Mouse (Mus musculus) gonadal fat pad, adult 2 months (tissue): Measurements from ENCODE around the gene Gm8764. TPM values are rescaled to one million over a fixed set of nuclear protein-coding genes. Genes with fewer than 3 reads are reported as not detected.
"Not testable (repeated sequence)": the region's sequence is repeated elsewhere in the genome, so short reads cannot be mapped to it uniquely, and the experiment has no call there.

Experiments
- DNase-seq: peaks from one replicate; pipeline ENCODE4 v3.0.0-alpha.2; 2012; ENCODE audit warnings: low read depth
- polyA plus RNA-seq: library from polyadenylated mRNA; depleted of rRNA; stranded (reverse); fragments of >200 nt; gene quantifications from 2 replicates; pipeline ENCODE4 v1.2.3, GENCODE M21; 2012; rRNA removed

Gene Gm8764
- not detected in 2 replicates for polyA plus RNA-seq

GRCm38 (mm10) chr10:104159706-104160105 lies at the start of gene Gm8764:
Gene Gm8764, plus strand, starts transcription at chr10:104160006.
- DNase-seq, result not testable (repeated sequence)

DNA sequence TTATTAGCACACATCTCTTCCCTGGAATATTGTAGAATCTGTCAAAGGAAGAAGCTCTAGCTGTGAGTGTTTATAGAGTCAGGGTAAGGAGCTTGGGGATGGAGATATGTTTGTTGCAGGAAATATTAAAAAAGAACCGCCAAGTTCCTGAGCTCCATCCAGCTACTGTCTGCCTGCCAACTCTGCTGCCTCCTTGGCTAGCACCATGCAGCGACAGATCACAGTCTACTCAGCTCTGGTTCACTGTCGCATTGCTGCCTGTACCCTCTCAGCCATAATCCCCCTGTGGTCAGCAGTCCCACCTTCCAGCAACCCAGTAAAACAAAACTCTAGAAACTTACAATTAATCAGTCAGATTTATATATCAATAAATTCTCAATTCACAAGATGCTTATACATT lies 49.8 kb upstream of the Gm8764 start:
- DNase-seq, result no peak

- no peak for DNase-seq
Measured at GRCm38 (mm10) chr10:104118312-104118711, 41.5 kb upstream of the Gm8764 start.

DNA sequence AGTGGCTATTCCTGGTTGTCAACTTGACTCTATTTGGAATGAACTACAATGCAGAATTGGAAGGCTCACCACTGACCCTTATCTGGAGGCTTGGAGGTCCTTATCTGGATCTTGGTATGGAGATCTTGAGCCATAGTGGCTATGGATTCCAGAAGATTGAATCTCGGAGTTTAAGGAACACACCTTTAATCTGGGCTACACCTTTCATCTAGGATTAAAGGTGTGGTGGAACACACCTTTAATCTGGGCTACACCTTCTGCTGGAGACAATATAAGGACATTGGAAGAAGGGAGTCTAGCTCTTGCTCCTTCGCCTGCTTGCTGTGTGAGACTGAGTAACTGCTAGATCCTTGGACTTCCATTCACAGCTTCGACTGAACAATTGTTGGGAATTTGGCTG lies 17.1 kb upstream of the Gm8764 start, which contains the start of gene Gm21293:
TSS of gene Gm21293 (plus strand) at position 301 of the 400 bp plus-strand sequence.
- not testable (repeated sequence) for DNase-seq

GRCm38 (mm10) chr10:104151197-104151596 lies 8.6 kb upstream of the Gm8764 start, which contains the start of gene Gm6763:
Gene Gm6763, plus strand, starts transcription at chr10:104151497.
- DNase-seq, result not testable (repeated sequence)

GRCm38 (mm10) chr10:104168215-104168614 lies 8.4 kb downstream of the Gm8764 start, which contains the start of gene Gm21304:
Gene Gm21304, plus strand, starts transcription at chr10:104168515.
- not testable (repeated sequence) for DNase-seq

- DNase-seq, result not testable (repeated sequence)
Measured at GRCm38 (mm10) chr10:104176724-104177123, 16.9 kb downstream of the Gm8764 start, which contains the start of gene Gm21312. Gene Gm21312, plus strand, starts transcription at chr10:104177024.

DNA sequence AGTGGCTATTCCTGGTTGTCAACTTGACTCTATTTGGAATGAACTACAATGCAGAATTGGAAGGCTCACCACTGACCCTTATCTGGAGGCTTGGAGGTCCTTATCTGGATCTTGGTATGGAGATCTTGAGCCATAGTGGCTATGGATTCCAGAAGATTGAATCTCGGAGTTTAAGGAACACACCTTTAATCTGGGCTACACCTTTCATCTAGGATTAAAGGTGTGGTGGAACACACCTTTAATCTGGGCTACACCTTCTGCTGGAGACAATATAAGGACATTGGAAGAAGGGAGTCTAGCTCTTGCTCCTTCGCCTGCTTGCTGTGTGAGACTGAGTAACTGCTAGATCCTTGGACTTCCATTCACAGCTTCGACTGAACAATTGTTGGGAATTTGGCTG lies 25.4 kb downstream of the Gm8764 start, which contains the start of gene Gm20765:
TSS of gene Gm20765 (plus strand) at position 301 of the 400 bp plus-strand sequence.
- DNase-seq, result not testable (repeated sequence)

- not testable (repeated sequence) for DNase-seq
Measured at GRCm38 (mm10) chr10:104193742-104194141, 33.9 kb downstream of the Gm8764 start, which contains the start of gene Gm4340. Gene Gm4340, plus strand, starts transcription at chr10:104194042.

DNA sequence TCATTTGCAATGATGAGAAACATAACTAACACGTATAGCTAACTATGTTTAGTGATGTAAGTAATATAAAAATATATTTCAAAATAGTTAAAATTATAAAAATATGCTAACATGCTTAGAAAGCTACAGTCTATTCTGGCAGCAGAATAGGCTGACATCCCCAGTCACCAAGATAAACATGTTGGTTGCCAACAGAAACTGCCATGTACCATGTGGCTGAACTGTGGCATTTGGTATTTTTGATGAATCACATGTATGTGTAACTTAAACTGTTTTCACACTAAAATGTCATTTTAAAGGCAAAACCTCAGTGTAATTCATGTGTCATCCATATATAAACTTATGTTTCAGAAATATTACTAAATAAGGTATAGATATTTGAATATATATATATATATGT lies 49.8 kb downstream of the Gm8764 start:
- no peak for DNase-seq

- DNase-seq, result no peak
Measured at GRCm38 (mm10) chr10:104210268-104210990, 50.6 kb downstream of the Gm8764 start.

Other genes with a start within 250 kb of the Gm8764 start
- not detected in 2 replicates for gene Gm21293, start 17.0 kb upstream of the Gm8764 start, polyA plus RNA-seq
- gene Gm6763, start 8.5 kb upstream of the Gm8764 start, polyA plus RNA-seq, result not detected in 2 replicates
- gene Gm21304, start 8.5 kb downstream of the Gm8764 start, polyA plus RNA-seq, result not detected in 2 replicates
- gene Gm21312, start 17.0 kb downstream of the Gm8764 start, polyA plus RNA-seq, result not detected in 2 replicates
- gene Gm20765, start 25.5 kb downstream of the Gm8764 start, polyA plus RNA-seq, result not detected in 2 replicates
- not detected in 2 replicates for gene Gm4340, start 34.0 kb downstream of the Gm8764 start, polyA plus RNA-seq